Mouse (Mus musculus) liver, embryonic 15.5 days (tissue): ENCODE data around the gene Gpr61. TPM values are rescaled to one million over a fixed set of nuclear protein-coding genes. Genes with fewer than 3 reads are reported as not detected.

Experiments used
- polyA plus RNA-seq: library from polyadenylated mRNA; unstranded; fragments of >200 nt; fragmentation: Nextera tagmentation; extraction: Ambion mirVana; gene quantifications from 2 replicates; pipeline ENCODE4 v1.2.1, GENCODE M21; 2015

Gpr61 gene
- polyA plus RNA-seq, 1 experiment from 2014 or later = 0.02 TPM

Other genes starting within 250 kb of the Gpr61 start
- 28.8 and 38.6 TPM in 2 replicates for gene Gstm7, start 223.1 kb downstream of the Gpr61 start, polyA plus RNA-seq
- 17.2 TPM in 2 replicates for gene Gstm6, start 211.1 kb downstream of the Gpr61 start, polyA plus RNA-seq
- gene Gstm3, start 185.6 kb downstream of the Gpr61 start, polyA plus RNA-seq = 14.9 and 15.4 TPM in 2 replicates
- gene Gstm2, start 168.4 kb downstream of the Gpr61 start, polyA plus RNA-seq = 6.3 and 7.1 TPM in 2 replicates
- 415 and 453 TPM in 2 replicates for gene Gstm1, start 136.9 kb downstream of the Gpr61 start, polyA plus RNA-seq
- 18.5 and 19.1 TPM in 2 replicates for gene Gstm4, start 110.0 kb downstream of the Gpr61 start, polyA plus RNA-seq
- 63.7 and 76.6 TPM in 2 replicates for gene Ampd2, start 68.2 kb downstream of the Gpr61 start, polyA plus RNA-seq
- gene Gnat2, start 62.1 kb downstream of the Gpr61 start, polyA plus RNA-seq = 2.7 and 3.8 TPM in 2 replicates
- gene Gnai3, start 8.7 kb downstream of the Gpr61 start, polyA plus RNA-seq = 63.4 and 66.5 TPM in 2 replicates
- 0.75 and 1.1 TPM in 2 replicates for gene Amigo1, start 31.5 kb upstream of the Gpr61 start, polyA plus RNA-seq
- 2.2 TPM in 2 replicates for gene Cyb561d1, start 46.3 kb upstream of the Gpr61 start, polyA plus RNA-seq
- gene Atxn7l2, start 56.1 kb upstream of the Gpr61 start, polyA plus RNA-seq = 2.0 and 2.6 TPM in 2 replicates
- gene Sypl2, start 71.8 kb upstream of the Gpr61 start, polyA plus RNA-seq = 0.39 and 0.78 TPM in 2 replicates
- gene Psma5, start 102.0 kb upstream of the Gpr61 start, polyA plus RNA-seq = 151 and 152 TPM in 2 replicates
- 3.8 and 4.4 TPM in 2 replicates for gene Sort1, start 129.2 kb upstream of the Gpr61 start, polyA plus RNA-seq
- 0.47 and 0.56 TPM in 2 replicates for gene Mybphl, start 210.0 kb upstream of the Gpr61 start, polyA plus RNA-seq
- gene Psrc1, start 229.0 kb upstream of the Gpr61 start, polyA plus RNA-seq = 11.9 and 13.6 TPM in 2 replicates